Mouse (Mus musculus) thymus, postnatal 4 days (tissue): Measurements from ENCODE around the gene Abhd14a.
A peak's percentile ranks its signal among the peaks of the same experiment; 100 is the strongest.

Experiments used
- DNase-seq: peaks from one replicate; pipeline ENCODE4 v3.0.0; 2021

Abhd14a gene

GRCm38 (mm10) chr9:106451298-106451697 is 3.8 kb upstream of the Abhd14a start:
- no peak for DNase-seq

- no peak for DNase-seq
Observed at GRCm38 (mm10) chr9:106450661-106451060, 3.2 kb upstream of the Abhd14a start.

DNA sequence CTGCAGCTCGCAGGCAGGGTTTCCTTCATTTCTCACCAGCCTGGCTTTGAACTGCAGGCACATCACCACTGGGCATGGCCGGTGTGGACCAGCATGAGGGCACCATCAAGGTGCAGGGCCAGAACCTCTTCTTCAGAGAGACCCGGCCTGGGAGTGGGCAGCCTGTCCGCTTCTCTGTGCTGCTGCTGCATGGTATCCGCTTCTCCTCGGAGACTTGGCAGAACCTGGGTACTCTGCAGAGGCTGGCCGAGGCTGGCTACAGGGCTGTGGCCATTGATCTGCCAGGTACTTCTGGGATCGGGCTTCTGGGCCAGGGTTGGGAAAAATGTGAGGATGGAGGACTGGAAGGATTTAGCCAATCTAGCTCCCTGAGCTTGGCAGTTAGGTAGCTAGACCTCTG is 2.5 kb upstream of the Abhd14a start:
- DNase-seq, result no peak

DNA sequence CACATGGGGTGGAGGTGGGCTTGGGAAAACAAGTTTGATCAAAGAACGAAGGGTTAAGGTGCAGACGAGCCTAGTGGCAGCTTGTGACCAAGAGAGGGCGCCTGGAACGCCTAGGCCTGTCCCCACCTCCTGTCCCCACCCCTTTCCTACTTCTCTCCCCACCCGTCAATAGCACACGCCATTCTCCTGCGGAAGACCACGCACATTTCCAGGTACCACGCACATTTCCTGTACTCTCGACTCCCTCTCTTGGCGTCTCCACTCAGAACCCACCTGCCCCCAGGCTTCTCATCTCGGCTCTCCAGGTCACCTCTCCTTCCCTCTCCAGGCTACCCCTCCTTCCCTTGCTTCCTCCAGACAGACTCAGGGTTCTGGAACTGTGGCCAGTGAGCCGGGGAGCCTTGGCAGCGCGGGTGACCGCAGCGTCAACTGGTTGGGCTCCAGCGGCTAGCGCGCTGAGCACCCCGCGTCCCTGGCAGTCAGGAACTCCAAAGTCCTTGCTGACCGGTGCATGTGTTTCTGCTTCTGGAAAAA is 1.1 kb upstream of the Abhd14a start:
- peak; percentile 80 for DNase-seq

DNA sequence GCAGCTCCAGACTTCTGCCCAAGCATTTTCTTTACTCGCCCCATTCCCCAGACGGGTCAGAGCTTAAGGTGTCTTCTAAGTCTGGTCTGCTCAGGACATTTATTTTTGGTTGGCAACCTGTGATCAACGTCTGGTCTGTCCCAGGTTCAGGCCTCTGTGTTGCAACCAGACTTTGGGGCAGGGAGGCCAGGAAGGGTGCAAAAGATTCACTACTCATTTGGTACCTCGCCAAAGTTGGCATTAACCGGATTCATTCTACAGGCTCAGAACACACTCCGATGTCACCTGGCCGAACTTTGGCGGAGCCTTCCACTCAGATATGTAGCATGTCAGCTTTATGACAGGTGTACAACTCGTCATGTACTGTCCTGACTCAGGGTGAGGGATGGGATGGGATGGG is 473 bp upstream of the Abhd14a start:
- no peak for DNase-seq

- no peak for DNase-seq
Observed at GRCm38 (mm10) chr9:106444836-106445235, 2.6 kb downstream of the Abhd14a start.

DNA sequence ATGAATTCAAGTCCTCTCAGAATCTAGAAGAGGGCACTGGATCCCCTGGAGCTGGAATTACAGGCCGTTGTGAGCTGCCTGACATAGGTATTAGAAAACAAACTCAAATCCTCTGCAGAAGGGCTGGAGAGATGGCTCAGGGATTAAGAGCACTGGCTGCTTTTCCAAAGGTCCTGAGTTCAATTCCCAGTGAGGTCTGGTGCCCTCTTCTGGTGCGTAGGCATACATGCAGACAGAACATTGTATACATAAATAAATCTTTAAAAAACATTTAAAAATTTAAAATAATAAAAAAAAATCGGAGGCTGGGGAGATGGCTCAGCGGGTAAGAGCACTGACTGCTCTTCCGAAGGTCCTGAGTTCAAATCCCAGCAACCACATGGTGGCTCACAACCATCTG is 4.8 kb downstream of the Abhd14a start:
- DNase-seq, result no peak

DNA sequence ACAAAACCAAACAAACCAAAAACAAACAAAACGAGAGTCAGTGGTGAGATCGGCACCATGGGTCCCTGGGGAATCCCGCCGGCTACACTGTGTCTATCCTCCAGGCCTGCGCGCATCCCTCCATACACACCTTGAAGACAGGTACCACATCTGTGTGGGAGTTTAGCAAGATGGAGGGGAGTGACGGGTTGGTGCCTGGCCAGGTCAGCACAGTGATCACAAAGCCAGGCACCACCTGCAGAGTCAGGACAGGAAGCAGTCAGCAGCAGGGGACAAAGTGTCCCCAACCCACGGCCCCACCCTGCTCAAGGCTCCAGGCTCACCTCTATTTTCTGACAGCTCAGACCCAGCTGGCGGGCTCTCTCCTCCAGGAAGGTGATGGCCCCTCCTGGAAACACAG is 10.9 kb downstream of the Abhd14a start:
- DNase-seq, result no peak

DNA sequence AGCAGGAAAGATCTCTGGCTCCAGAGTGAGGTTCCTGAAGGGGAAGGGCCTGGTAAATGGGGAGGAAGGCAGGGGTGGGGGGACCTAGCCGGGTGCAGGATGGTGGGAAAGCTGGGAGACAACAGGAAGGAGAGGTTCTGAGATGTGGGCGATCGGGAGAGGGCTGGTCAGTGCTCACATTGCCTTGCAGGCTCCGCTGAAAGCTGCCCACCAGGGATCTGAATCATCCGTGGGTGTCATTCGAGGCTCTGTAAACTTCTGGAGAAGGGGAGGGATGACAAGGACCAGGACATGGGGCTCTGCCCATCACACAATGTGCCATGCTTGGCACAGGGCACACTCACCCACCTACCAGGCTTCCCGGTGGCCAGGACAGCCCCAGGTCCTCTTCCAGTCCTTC is 14.1 kb downstream of the Abhd14a start:
- no peak for DNase-seq

DNA sequence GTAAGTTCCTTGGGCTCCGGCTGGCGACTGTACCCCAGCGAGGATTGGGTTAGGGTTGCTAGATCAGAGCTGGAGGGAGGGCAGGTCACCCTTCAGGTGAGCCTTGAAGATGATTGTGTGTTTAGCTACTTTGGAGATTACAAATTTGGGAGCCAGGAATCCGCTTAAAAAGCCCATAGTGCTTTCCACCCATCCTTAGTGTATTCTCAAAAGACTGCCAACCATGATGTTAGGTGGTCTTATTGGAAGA is 17.5 kb downstream of the Abhd14a start:
- DNase-seq, result no peak

DNA sequence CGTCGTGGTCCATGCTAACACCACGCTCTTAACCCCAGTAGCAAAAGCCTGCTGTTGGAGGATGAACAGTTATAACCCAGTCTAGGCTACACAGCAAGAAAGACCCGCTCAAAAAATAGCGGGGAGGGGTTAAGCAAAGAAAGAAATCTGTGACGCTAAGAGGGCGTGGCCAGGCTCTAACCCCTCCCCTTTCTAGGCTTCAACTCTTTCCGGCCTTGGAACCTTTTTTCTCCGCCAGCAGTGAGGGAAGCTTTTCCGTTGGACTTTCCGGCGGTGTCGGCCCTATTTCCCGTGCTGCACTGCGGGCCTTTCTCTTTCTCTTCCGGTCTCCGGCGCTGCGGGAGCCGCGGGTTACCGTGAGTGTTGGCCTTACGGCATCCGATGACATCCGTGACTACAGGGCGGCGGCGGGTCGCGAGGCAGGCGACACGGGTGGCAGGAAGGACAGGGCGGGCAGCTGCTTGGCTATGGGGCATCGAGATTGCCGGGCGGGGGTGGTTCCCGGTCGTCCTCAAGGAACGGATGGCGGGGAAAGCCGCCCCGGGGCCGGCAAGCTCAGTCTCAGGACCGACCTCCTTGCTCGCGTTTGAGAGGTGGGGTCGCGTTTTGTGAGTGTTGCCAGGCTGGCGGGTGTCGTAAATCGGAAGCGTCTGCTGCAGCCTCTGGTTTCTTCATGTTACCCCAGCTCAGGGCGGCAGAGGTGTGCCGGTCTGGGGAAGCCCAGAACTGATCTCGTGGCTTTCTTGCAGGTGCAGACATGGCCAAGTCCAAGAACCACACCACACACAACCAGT is 18.1 kb downstream of the Abhd14a start, which contains the start of gene Rpl29:
TSS of gene Rpl29 (plus strand) at position 234 of the 794 bp plus-strand sequence.
- DNase-seq, result peak; percentile 97

- no peak for DNase-seq
Observed at GRCm38 (mm10) chr9:106428719-106429220, 18.7 kb downstream of the Abhd14a start.

GRCm38 (mm10) chr9:106421865-106422160 is 25.7 kb downstream of the Abhd14a start:
- peak; percentile 85 for DNase-seq

GRCm38 (mm10) chr9:106421033-106421864 is 26.2 kb downstream of the Abhd14a start:
- no peak for DNase-seq

GRCm38 (mm10) chr9:106420608-106421007 is 26.9 kb downstream of the Abhd14a start:
- no peak for DNase-seq

DNA sequence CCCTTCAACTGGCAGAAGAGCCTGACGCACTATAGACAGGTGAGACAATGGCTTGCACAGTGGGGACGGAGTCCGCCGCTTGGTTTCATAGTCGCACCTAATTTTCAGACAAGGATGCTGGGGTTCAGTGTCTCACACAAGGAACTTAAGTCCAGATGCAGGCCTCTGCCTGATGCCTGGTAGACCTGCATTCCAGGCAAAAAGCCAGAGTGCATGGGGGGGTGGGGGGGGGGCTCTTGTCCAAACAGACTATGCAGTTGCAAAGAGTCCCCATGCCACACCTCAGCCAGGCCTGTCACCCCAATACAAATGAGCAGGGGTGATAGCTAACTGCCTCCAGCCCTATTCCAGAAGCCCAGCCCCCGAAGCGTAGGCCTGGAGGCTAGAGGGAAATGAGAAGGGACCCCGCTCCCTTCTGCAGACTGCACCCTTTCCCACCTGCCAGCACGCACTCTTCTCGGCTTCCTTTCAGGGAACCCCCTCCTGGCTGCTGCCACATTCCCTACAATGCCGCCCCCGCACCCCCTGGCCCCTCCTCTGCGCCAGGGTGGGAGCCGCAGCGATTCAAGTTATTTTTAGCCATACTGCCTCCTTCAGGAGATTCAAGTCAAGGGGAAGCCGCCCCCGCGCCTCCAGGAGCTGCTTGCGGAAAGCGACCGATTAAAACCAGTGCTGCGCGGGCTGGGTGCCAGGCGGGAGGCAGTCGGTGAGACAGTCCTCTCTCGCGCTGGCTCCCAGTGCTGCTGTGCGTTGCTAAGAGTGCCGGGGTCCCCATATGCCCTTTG is 29.4 kb downstream of the Abhd14a start:
- DNase-seq, result peak; percentile 67

GRCm38 (mm10) chr9:106416826-106417225 is 30.7 kb downstream of the Abhd14a start:
- no peak for DNase-seq

- DNase-seq, result no peak
Observed at GRCm38 (mm10) chr9:106413606-106414005, 33.9 kb downstream of the Abhd14a start.

DNA sequence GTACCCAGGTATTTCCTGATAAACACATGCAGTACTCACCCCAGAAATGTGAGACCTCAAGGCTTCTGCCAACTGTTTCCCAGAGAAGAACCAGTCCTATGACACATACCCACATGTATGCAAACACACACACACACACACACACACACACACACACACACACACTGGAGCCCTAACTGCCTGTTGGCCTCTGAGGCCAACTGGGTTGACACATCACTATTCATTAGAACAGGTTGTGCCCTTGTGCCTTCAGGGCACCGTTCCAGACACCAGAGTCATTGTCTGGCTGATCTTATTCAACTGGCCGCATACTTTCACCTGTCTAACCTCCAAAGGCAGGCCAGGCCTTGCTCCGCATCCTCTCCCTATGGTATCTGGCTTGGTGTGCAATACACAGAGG is 35.3 kb downstream of the Abhd14a start:
- DNase-seq, result no peak

DNA sequence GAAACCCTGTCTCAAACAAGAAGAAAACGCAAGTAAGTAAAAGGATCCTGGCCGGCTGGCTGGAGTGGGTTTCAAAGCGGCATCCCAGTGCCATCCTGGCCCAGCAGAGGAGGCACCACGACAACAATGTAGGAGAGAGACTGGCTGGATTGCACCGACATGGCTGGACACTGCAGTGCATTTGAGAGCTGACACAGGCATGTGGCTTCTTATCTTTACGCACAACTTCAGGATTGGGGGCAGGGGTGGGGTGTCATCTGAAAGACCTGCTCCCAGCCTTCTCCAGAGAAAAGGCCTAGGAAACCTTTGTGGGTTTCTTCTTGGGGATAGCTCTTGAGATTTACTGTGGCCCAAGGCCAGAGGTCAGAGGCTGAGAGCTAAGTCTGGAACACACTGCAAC is 35.7 kb downstream of the Abhd14a start:
- no peak for DNase-seq

DNA sequence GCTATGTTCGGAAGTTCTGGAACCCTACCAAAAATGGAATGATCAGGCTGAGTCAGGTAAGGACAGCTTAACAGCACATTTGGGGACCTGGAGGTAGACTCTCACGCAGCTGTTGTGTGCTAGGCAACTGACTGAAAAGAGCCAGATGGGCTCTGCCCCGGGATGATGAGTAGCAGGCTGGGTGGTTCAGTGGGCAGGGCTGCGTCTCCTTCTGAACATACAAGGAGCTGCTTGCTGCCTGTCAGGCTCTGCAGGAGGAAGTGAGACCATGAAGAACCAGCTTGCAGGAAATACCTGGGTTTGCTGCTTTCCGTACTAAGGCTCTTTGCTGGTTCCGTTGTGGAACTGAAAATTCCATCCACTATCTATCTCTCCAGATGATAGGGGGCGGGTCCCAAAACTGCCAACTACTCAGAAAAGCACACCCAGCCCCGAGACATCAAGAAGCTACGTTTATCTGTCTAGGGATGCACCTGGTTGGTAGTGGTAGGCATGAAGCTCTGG is 36.3 kb downstream of the Abhd14a start:
- DNase-seq, result peak; percentile 34

DNA sequence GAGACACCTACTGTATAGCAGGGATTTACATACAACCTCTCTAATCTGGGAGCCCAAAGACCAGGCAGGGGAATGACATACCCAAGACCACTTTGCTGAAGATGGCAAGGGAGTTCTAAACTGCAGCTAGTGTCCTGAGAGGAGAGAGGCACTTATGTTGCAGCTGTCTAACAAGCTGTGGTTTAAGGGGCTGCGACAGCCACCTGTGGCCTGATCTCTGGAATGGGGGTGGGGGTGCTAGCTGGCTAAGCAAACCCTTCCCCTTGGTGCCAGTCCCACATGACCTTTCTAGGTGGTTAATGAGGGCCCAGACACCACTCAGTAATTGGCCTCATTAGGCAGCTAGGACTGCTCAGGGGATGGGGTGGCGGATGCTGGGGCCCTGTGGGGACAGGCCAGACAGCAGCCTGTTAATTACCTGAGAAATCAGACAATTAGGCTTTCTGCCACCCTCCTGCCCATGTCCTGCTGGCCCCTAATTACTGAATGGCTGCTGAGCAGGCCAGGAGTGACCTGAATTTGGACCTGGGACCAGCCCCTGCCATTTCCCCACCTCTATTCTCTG is 37.3 kb downstream of the Abhd14a start:
- no peak for DNase-seq

- DNase-seq, result no peak
Observed at GRCm38 (mm10) chr9:106409096-106409495, 38.4 kb downstream of the Abhd14a start.
